Mouse (Mus musculus) lung, embryonic 15.5 days (tissue): ENCODE results near the gene 2810004N23Rik. TPM values are rescaled to one million over a fixed set of nuclear protein-coding genes. Genes with fewer than 3 reads are reported as not detected.

Experiments used
- ATAC-seq: fragments of 200-750 bp; cut with Nextera tagmentation; 2 replicates; pipeline ENCODE4 v1.8.0; 2017; ENCODE audit warnings: moderate number of reproducible peaks, borderline replicate concordance; ENCODE audit not compliant: low FRiP score, low TSS enrichment; ENCODE audit errors: extremely low read depth
- H3K27ac ChIP-seq: fragments of 300-500 bp; sonication (generic); 2 replicates; pipeline ENCODE4 v1.5.1; 2015; ENCODE audit warnings: moderate library complexity, mild to moderate bottlenecking, inconsistent platforms
- H3K27me3 ChIP-seq: fragments of 300-500 bp; sonication (generic); 2 replicates; pipeline ENCODE4 v1.6.1; 2015; ENCODE audit warnings: inconsistent platforms
- H3K36me3 ChIP-seq: fragments of 300-500 bp; sonication (generic); 2 replicates; pipeline ENCODE4 v1.6.1; 2015; ENCODE audit warnings: inconsistent platforms
- H3K4me1 ChIP-seq: fragments of 300-500 bp; sonication (generic); 2 replicates; pipeline ENCODE4 v1.6.1; 2015; ENCODE audit warnings: inconsistent platforms
- H3K4me2 ChIP-seq: fragments of 300-500 bp; sonication (generic); 2 replicates; pipeline ENCODE4 v1.6.1; 2015; ENCODE audit warnings: inconsistent platforms, mild to moderate bottlenecking, moderate library complexity
- H3K4me3 ChIP-seq: fragments of 300-500 bp; sonication (generic); 2 replicates; pipeline ENCODE4 v1.5.1; 2015; ENCODE audit warnings: mild to moderate bottlenecking, inconsistent platforms
- H3K9ac ChIP-seq: fragments of 300-500 bp; sonication (generic); 2 replicates; pipeline ENCODE4 v1.6.1; 2015; ENCODE audit warnings: inconsistent platforms
- H3K9me3 ChIP-seq: fragments of 300-500 bp; sonication (generic); 2 replicates; pipeline ENCODE4 v1.6.1; 2016; ENCODE audit warnings: inconsistent platforms
- WGBS: fragments of 180-500 bp; shearing (Covaris S2); methylation state at CpG from one replicate; pipeline ENCODE4 v1.1.7; 2015; 5-methylcytosine and 5-hydroxymethylcytosine counted together
- polyA plus RNA-seq: library from polyadenylated mRNA; unstranded; fragments of >200 nt; fragmentation: Nextera tagmentation; extraction: Ambion mirVana; gene quantifications from 2 replicates; pipeline ENCODE4 v1.2.1, GENCODE M21; 2015

The 2810004N23Rik gene
- polyA plus RNA-seq, 1 experiment from 2014 or later: 43.9 TPM

GRCm38 (mm10) chr8:124819612-124820115 is 43.3 kb downstream of the 2810004N23Rik start:
- Histone ChIP-seq H3K4me3 (no peak overlapping the region), H3K36me3 (no peaks in the 10 kb centered on the region), H3K9ac (no peak overlapping the region), H3K4me1 (0 out of 2 replicates have a peak, but pooled peaks cover 5% of the 10 kb centered on the region), H3K27me3 (no peaks in the 10 kb centered on the region), H3K9me3 (0 out of 2 replicates have a peak, but pooled peaks cover 3% of the 10 kb centered on the region), H3K4me2 (no peak overlapping the region), H3K27ac (peak overlapping the region; percentile 36; the same call in 1 of the 2 replicates)
- ATAC-seq: 0 out of 2 replicates have a peak, but pooled peaks have one; percentile 30
- 35% methylated on average over 6 of the region's 6 CpGs for WGBS

- 0 out of 2 replicates have a peak, but pooled peaks cover 3% of the 10 kb centered on the region for H3K9me3 ChIP-seq
- WGBS: 76% methylated on average over 3 of the region's 3 CpGs
- ATAC-seq: no peak
- no peaks in the 10 kb centered on the region for H3K27me3 ChIP-seq
- no peak overlapping the region for H3K9ac ChIP-seq
- 0 out of 2 replicates have a peak, but pooled peaks cover 5% of the 10 kb centered on the region for H3K4me1 ChIP-seq
- no peak overlapping the region for H3K4me3 ChIP-seq
- H3K27ac ChIP-seq: no peak overlapping the region
- no peaks in the 10 kb centered on the region for H3K36me3 ChIP-seq
- H3K4me2 ChIP-seq: no peak overlapping the region
Observed at GRCm38 (mm10) chr8:124817361-124817760, 45.6 kb downstream of the 2810004N23Rik start.

GRCm38 (mm10) chr8:124816866-124817265 is 46.1 kb downstream of the 2810004N23Rik start:
- H3K9ac ChIP-seq: no peak overlapping the region
- H3K4me1 ChIP-seq: 0 out of 2 replicates have a peak, but pooled peaks cover 5% of the 10 kb centered on the region
- H3K4me3 ChIP-seq: no peak overlapping the region
- H3K27me3 ChIP-seq: no peaks in the 10 kb centered on the region
- H3K27ac ChIP-seq: no peak overlapping the region
- 91% methylated on average over 11 of the region's 11 CpGs for WGBS
- H3K9me3 ChIP-seq: 0 out of 2 replicates have a peak, but pooled peaks cover 3% of the 10 kb centered on the region
- no peaks in the 10 kb centered on the region for H3K36me3 ChIP-seq
- ATAC-seq: no peak
- H3K4me2 ChIP-seq: no peak overlapping the region

- H3K4me1 ChIP-seq: 0 out of 2 replicates have a peak, but pooled peaks cover 5% of the 10 kb centered on the region
- H3K4me3 ChIP-seq: no peak overlapping the region
- no peak overlapping the region for H3K27ac ChIP-seq
- 0 out of 2 replicates have a peak, but pooled peaks cover 3% of the 10 kb centered on the region for H3K9me3 ChIP-seq
- no peak overlapping the region for H3K4me2 ChIP-seq
- no peak for ATAC-seq
- no peaks in the 10 kb centered on the region for H3K36me3 ChIP-seq
- 83% methylated on average over 12 of the region's 12 CpGs for WGBS
- no peak overlapping the region for H3K9ac ChIP-seq
- H3K27me3 ChIP-seq: no peaks in the 10 kb centered on the region
Observed at GRCm38 (mm10) chr8:124815870-124816269, 47.0 kb downstream of the 2810004N23Rik start.

GRCm38 (mm10) chr8:124813326-124813725 is 49.6 kb downstream of the 2810004N23Rik start:
- 85% methylated on average over 4 of the region's 4 CpGs for WGBS
- H3K9me3 ChIP-seq: 0 out of 2 replicates have a peak, but pooled peaks cover 3% of the 10 kb centered on the region

GRCm38 (mm10) chr8:124810689-124811394 is 52.1 kb downstream of the 2810004N23Rik start:
- no peaks in the 10 kb centered on the region for H3K9me3 ChIP-seq
- H3K4me1 ChIP-seq: no peaks in the 10 kb centered on the region
- no peaks in the 10 kb centered on the region for H3K36me3 ChIP-seq
- H3K27me3 ChIP-seq: no peaks in the 10 kb centered on the region
- H3K27ac ChIP-seq: no peak overlapping the region
- H3K4me2 ChIP-seq: no peak overlapping the region
- WGBS: 47% methylated on average over 9 of the region's 9 CpGs
- H3K9ac ChIP-seq: no peak overlapping the region
- ATAC-seq: no peak
- H3K4me3 ChIP-seq: no peak overlapping the region

More at GRCm38 (mm10) chr8:124813326-124813725, 49.6 kb downstream of the 2810004N23Rik start:
- no peaks in the 10 kb centered on the region for H3K4me1 ChIP-seq
- ATAC-seq: no peak
- H3K27me3 ChIP-seq: no peaks in the 10 kb centered on the region
- no peaks in the 10 kb centered on the region for H3K36me3 ChIP-seq
- H3K4me3 ChIP-seq: no peak overlapping the region
- H3K9ac ChIP-seq: no peak overlapping the region
- H3K4me2 ChIP-seq: no peak overlapping the region
- no peak overlapping the region for H3K27ac ChIP-seq

GRCm38 (mm10) chr8:124810056-124810610 is 52.8 kb downstream of the 2810004N23Rik start:
- Histone ChIP-seq H3K9ac (no peak overlapping the region), H3K9me3 (no peaks in the 10 kb centered on the region), H3K27ac (no peak overlapping the region), H3K4me3 (no peak overlapping the region), H3K4me2 (no peak overlapping the region), H3K36me3 (no peaks in the 10 kb centered on the region), H3K4me1 (no peaks in the 10 kb centered on the region), H3K27me3 (no peaks in the 10 kb centered on the region)
- 48% methylated on average over 5 of the region's 5 CpGs for WGBS
- no peak for ATAC-seq

GRCm38 (mm10) chr8:124809419-124809818 is 53.5 kb downstream of the 2810004N23Rik start:
- no peaks in the 10 kb centered on the region for H3K27me3 ChIP-seq
- WGBS: 45% methylated on average over 2 of the region's 2 CpGs
- no peak for ATAC-seq
- no peaks in the 10 kb centered on the region for H3K4me1 ChIP-seq
- H3K36me3 ChIP-seq: no peaks in the 10 kb centered on the region
- no peak overlapping the region for H3K4me3 ChIP-seq
- H3K9me3 ChIP-seq: no peaks in the 10 kb centered on the region
- H3K27ac ChIP-seq: no peak overlapping the region
- no peak overlapping the region for H3K9ac ChIP-seq
- no peak overlapping the region for H3K4me2 ChIP-seq

- no peak for ATAC-seq
- Histone ChIP-seq H3K9me3 (no peaks in the 10 kb centered on the region), H3K4me3 (no peak overlapping the region), H3K9ac (no peak overlapping the region), H3K27me3 (no peaks in the 10 kb centered on the region), H3K4me2 (no peak overlapping the region), H3K36me3 (no peaks in the 10 kb centered on the region), H3K27ac (no peak overlapping the region), H3K4me1 (no peaks in the 10 kb centered on the region)
- 86% methylated on average over 4 of the region's 4 CpGs for WGBS
Observed at GRCm38 (mm10) chr8:124805990-124806389, 56.9 kb downstream of the 2810004N23Rik start.

GRCm38 (mm10) chr8:124803824-124804702 is 58.9 kb downstream of the 2810004N23Rik start:
- no peak overlapping the region for H3K9ac ChIP-seq

GRCm38 (mm10) chr8:124800542-124800941 is 62.4 kb downstream of the 2810004N23Rik start:
- Histone ChIP-seq H3K9ac (no peak overlapping the region), H3K27me3 (peaks cover 16% of the 10 kb centered on the region), H3K9me3 (no peaks in the 10 kb centered on the region), H3K4me2 (no peak overlapping the region), H3K4me3 (no peak overlapping the region), H3K4me1 (no peaks in the 10 kb centered on the region), H3K27ac (no peak overlapping the region), H3K36me3 (no peaks in the 10 kb centered on the region)
- WGBS: 18% methylated on average over 11 of the region's 11 CpGs
- no peak for ATAC-seq

More at GRCm38 (mm10) chr8:124803824-124804702, 58.9 kb downstream of the 2810004N23Rik start:
- H3K36me3 ChIP-seq: no peaks in the 10 kb centered on the region
- H3K27ac ChIP-seq: no peak overlapping the region
- 54% methylated on average over 12 of the region's 12 CpGs for WGBS
- H3K9me3 ChIP-seq: no peaks in the 10 kb centered on the region
- no peaks in the 10 kb centered on the region for H3K4me1 ChIP-seq
- no peak for ATAC-seq
- H3K4me2 ChIP-seq: no peak overlapping the region
- no peaks in the 10 kb centered on the region for H3K27me3 ChIP-seq
- no peak overlapping the region for H3K4me3 ChIP-seq
